Mouse (Mus musculus) heart, adult 2 months (tissue): Measurements from ENCODE around the gene Camkmt. TPM values are rescaled to one million over a fixed set of nuclear protein-coding genes. Genes with fewer than 3 reads are reported as not detected.

Source experiments
- DNase-seq, 2 experiments: peaks; one replicate each; pipeline ENCODE4 v3.0.0; 2021
- H3K27ac ChIP-seq: fragments of 200-600 bp; 2 replicates; pipeline ENCODE4 v1.8.1; 2022
- H3K27me3 ChIP-seq: fragments of 200-500 bp; 2 replicates; pipeline ENCODE4 v1.6.1; 2012; ENCODE audit warnings: mild to moderate bottlenecking, low read length, inconsistent platforms, mixed read lengths; ENCODE audit not compliant: control insufficient read depth, insufficient read depth
- H3K36me3 ChIP-seq: fragments of 200-500 bp; 2 replicates; pipeline ENCODE4 v1.6.1; 2012; ENCODE audit warnings: low read length, inconsistent platforms; ENCODE audit not compliant: control insufficient read depth, insufficient read depth
- H3K4me1 ChIP-seq: fragments of 200-500 bp; 2 replicates; pipeline ENCODE4 v1.6.1; 2011; ENCODE audit warnings: low read length; ENCODE audit not compliant: control insufficient read depth, insufficient read depth
- H3K4me3 ChIP-seq: fragments of 200-600 bp; 2 replicates; pipeline ENCODE4 v1.8.1; 2022
- H3K79me2 ChIP-seq: fragments of 200-500 bp; replicated peaks from 2 replicates; pipeline ENCODE4 v1.6.1; 2012; ENCODE audit warnings: mild to moderate bottlenecking, inconsistent platforms, low read length, moderate library complexity, mixed read lengths; ENCODE audit not compliant: control insufficient read depth, insufficient read depth
- H3K9ac ChIP-seq: fragments of 200-500 bp; 2 replicates; pipeline ENCODE4 v1.6.1; 2012; ENCODE audit warnings: low read depth, mild to moderate bottlenecking, control low read depth, inconsistent platforms, low read length, mixed read lengths
- CTCF ChIP-seq: fragments of 200-600 bp; IDR thresholded peaks from 2 replicates; pipeline ENCODE4 v1.8.1; 2022; ENCODE audit warnings: antibody characterized with exemption, mild to moderate bottlenecking, moderate library complexity
- EP300 ChIP-seq: fragments of 200-500 bp; IDR thresholded peaks from 2 replicates; pipeline ENCODE4 v1.6.1; 2011; ENCODE audit warnings: low read depth, low read length, control low read depth; ENCODE audit not compliant: insufficient read depth
- POLR2A ChIP-seq: fragments of 200-500 bp; IDR thresholded peaks from 2 replicates; pipeline ENCODE4 v1.6.1; 2011; ENCODE audit warnings: mild to moderate bottlenecking, low read depth, low read length, control low read depth; ENCODE audit not compliant: insufficient read depth
- WGBS: fragments of 180-500 bp; shearing (Covaris S2); methylation state at CpG from one replicate; pipeline ENCODE4 v1.1.7; 2018; 5-methylcytosine and 5-hydroxymethylcytosine counted together
- intact Hi-C: fragments of 180-260 bp; cut with DNase I; formaldehyde crosslinking; loops from one replicate; pipeline ENCODE4 v1.15.1; 2025
- polyA plus RNA-seq: library from polyadenylated mRNA; depleted of rRNA; stranded (reverse); fragments of >200 nt; gene quantifications from 2 replicates; pipeline ENCODE4 v1.2.3, GENCODE M21; 2012
- total RNA-seq, 2 experiments: library from RNA; stranded (reverse); gene quantifications; 2 replicates each; pipeline ENCODE4 v1.2.3; 2021

Gene Camkmt
- total and polyA plus RNA-seq, 3 experiments: 1.1 to 4.2 (median 3.5) TPM

DNA sequence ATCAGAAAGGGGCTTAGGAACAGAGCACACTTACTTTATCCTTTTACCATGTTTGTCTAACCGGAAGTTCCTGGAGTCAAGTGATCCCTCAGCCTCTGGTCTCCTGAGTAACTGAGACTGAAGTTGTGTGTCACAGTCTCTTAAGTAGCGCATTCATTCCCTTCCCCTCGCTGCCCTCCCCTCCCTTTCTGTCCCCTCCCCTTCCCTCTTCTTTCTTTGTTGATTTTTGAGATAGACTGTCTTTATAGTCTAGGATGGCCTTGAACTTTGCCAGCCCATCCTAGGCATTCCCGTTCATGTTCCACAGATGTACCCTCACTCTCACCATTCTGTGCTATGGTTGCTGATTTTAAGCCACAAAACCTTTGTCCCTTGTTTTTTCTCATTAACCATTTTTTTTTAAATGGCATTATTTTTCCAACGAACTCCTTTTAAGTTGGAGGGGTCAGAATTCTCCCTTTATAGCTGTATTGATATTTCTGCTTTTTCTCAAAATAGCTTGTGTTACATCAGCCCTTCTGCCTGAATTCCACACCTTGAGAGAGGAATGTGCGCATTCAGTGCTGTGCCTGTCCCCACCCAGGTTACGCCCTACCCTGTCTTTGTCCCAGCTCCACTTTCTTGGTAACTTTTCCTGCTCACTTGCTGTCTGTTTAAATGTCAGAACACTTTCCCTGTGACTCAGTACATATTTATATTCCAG is 72.4 kb downstream of the Camkmt start:
- no peak for DNase-seq
- Histone ChIP-seq H3K4me3 (no peak overlapping the region), H3K4me1 (no peaks in the 10 kb centered on the region), H3K27me3 (no peaks in the 10 kb centered on the region), H3K36me3 (no peaks in the 10 kb centered on the region), H3K79me2 (no peaks in the 10 kb centered on the region), H3K9ac (no peak overlapping the region), H3K27ac (no peak overlapping the region)
- TF ChIP-seq EP300: no peak
- no peak for TF ChIP-seq POLR2A
- TF ChIP-seq CTCF: no peak
- intact Hi-C loops: no loop called here
- 86% methylated on average over 7 of the region's 7 CpGs for WGBS

DNA sequence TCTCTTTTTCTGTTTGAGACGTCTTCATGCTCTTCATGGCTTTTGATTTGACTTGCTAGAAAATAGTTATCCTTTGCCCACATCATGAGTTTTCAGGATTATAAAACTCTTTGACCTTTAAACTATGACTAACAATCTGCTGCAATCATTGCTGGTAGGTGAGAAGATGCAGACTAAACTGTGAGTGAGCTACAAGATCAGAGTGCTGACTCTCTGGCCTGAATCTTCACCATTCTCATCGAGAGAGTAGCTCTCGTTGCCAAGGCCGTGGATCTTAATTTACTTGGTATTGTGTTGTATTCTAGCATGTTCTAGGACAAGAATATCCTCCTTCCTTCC is 72.9 kb downstream of the Camkmt start:
- intact Hi-C loops: no loop called here
- TF ChIP-seq POLR2A: no peak
- no peak for TF ChIP-seq EP300
- no peak for DNase-seq
- Histone ChIP-seq H3K27me3 (no peaks in the 10 kb centered on the region), H3K4me1 (no peaks in the 10 kb centered on the region), H3K36me3 (no peaks in the 10 kb centered on the region), H3K4me3 (no peak overlapping the region), H3K9ac (no peak overlapping the region), H3K27ac (no peak overlapping the region), H3K79me2 (no peaks in the 10 kb centered on the region)
- 88% methylated on average over 4 of the region's 4 CpGs for WGBS

DNA sequence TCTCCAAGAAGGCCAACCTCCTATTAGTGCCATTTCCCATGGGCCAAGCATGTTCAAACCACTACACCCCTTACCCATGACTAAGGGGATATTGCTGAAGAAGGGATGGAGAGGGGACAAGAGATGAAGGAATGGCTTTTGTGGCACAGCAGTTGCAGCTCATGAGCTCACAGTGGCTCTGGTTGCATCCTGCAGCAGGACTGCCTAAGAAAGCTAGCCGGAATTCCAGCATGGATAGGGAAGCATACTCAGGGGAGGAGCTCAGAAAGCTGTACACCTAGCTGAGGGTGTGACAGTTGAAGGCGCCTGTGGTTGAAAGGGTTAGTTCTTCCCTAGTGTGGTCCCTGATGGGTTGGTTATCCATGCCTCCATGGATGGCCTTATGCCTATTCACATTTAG is 78.4 kb downstream of the Camkmt start:
- H3K27ac ChIP-seq: no peak overlapping the region
- H3K4me1 ChIP-seq: no peaks in the 10 kb centered on the region
- no peaks in the 10 kb centered on the region for H3K36me3 ChIP-seq
- no peak for TF ChIP-seq EP300
- TF ChIP-seq POLR2A: no peak
- TF ChIP-seq CTCF: no peak
- no peak overlapping the region for H3K9ac ChIP-seq
- H3K79me2 ChIP-seq: no peaks in the 10 kb centered on the region
- intact Hi-C loops: no loop called here
- no peak for DNase-seq
- H3K27me3 ChIP-seq: no peaks in the 10 kb centered on the region
- 88% methylated on average over 2 of the region's 2 CpGs for WGBS
- H3K4me3 ChIP-seq: no peak overlapping the region

DNA sequence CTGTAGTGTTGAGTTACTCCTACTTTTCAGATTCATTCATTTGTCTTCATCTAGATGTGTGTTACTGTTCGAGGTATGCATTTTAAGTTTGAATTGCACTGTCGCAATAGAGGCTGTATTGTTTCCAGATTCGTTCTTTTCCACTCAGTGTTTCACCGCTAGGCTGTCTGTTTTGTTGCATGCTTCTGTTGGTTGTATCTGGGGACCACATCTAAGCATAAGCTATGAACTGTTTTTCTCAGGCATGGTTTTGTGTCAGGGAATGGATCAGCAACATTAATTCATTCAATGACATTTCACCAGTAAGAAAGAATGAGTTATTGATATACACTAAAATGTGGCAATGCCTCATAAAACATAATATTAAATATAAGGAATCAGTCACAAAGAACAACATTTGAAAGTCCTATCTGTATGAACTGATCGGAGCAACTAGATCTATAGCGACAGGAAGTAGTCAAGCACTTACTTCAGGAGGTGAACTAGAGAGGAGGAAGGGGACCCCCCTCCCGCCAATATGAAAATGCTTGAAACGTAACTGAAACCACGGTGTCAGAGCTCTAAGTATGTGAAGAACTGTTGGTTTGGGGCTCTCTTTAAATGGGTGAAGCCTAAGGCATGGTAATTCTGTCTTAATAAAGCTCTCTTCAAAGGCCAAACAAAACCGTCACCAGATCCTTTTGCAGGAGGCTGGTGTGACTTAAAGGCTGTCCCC is 80.3 kb downstream of the Camkmt start:
- DNase-seq: no peak
- WGBS: 84% methylated on average over 10 of the region's 10 CpGs
- intact Hi-C loops: no loop called here
- Histone ChIP-seq H3K79me2 (no peaks in the 10 kb centered on the region), H3K4me3 (no peak overlapping the region), H3K4me1 (no peaks in the 10 kb centered on the region; the same call in 1 of the 2 replicates), H3K27ac (no peak overlapping the region), H3K36me3 (no peaks in the 10 kb centered on the region), H3K9ac (no peak overlapping the region), H3K27me3 (no peaks in the 10 kb centered on the region)
- TF ChIP-seq POLR2A (no peak), CTCF (no peak), EP300 (no peak)

DNA sequence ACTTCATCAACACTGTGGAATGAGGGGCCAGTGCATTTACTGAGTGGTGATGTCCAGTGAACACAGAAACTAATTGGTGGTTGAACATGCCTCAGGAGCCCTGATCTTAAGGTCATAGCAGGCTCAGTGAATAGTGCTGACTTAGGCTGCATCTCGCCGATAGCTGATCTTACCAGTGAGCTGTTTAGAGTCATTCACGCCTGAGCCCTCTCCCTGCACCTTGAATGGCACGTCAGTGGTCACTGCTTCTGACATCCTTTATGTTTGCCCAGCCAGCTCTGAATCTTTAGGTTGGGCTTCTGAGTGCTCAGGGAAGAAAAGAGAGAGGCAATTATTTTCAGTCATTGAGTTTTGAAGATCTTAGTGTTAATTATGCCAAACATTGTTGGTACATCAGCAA is 81.6 kb downstream of the Camkmt start:
- Histone ChIP-seq H3K36me3 (no peaks in the 10 kb centered on the region), H3K4me1 (no peaks in the 10 kb centered on the region; the same call in 1 of the 2 replicates), H3K27me3 (no peaks in the 10 kb centered on the region), H3K79me2 (no peaks in the 10 kb centered on the region), H3K4me3 (no peak overlapping the region), H3K9ac (no peak overlapping the region), H3K27ac (no peak overlapping the region)
- DNase-seq: no peak
- WGBS: 68% methylated on average over 4 of the region's 4 CpGs
- intact Hi-C loops: no loop called here
- TF ChIP-seq POLR2A (no peak), CTCF (no peak), EP300 (no peak)

DNA sequence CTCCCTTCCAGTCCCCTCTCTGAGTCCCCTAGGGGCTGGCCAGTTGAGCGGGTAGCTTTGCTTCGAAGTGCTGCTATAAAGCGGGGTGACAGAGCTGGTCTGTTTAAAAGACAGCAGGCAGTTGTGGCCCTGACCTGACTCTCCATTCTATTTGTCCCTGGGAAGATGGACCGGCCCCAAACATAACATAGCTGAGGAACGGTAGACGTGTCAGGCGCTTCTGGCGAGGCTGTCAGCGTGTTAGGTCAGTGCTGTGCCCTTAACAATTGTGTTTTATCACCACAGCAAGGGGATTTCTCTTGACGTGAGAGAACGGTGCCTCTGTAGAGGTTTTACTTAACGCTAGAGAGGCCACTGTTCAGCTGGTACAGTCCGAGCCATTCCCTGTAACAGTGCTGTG is 86.9 kb downstream of the Camkmt start:
- Histone ChIP-seq H3K4me1 (no peaks in the 10 kb centered on the region; the same call in 1 of the 2 replicates), H3K27me3 (no peaks in the 10 kb centered on the region), H3K79me2 (no peaks in the 10 kb centered on the region), H3K4me3 (no peak overlapping the region), H3K9ac (no peak overlapping the region), H3K36me3 (no peaks in the 10 kb centered on the region), H3K27ac (no peak overlapping the region)
- 42% methylated on average over 13 of the region's 13 CpGs for WGBS
- TF ChIP-seq POLR2A (no peak), EP300 (no peak), CTCF (no peak)
- intact Hi-C loops: no loop called here
- no peak for DNase-seq
